Mouse (Mus musculus) CH12.LX (cell line): Measurements from ENCODE around the gene Reep1. TPM values are rescaled to one million over a fixed set of nuclear protein-coding genes. Genes with fewer than 3 reads are reported as not detected.

ENCODE experiments used
- DNase-seq: peaks from one replicate; pipeline ENCODE4 v3.0.0-alpha.2; 2013; ENCODE audit errors: extremely low read depth
- H3K27ac ChIP-seq: 2 replicates; pipeline ENCODE4 v1.5.1; 2012; ENCODE audit warnings: low read depth, mild to moderate bottlenecking, control low read depth, moderate library complexity; ENCODE audit not compliant: insufficient read depth
- H3K27me3 ChIP-seq: replicated peaks from 2 replicates; pipeline ENCODE3; 2012; ENCODE audit warnings: inconsistent platforms
- H3K36me3 ChIP-seq, 2 experiments: replicated peaks in 1 of 2; 2 replicates each; pipeline versions ENCODE3 to v1.6.1; 2012; ENCODE audit warnings: inconsistent platforms in 1 of 2, low read length in 1 of 2, mild to moderate bottlenecking in 1 of 2, mixed read lengths in 1 of 2, moderate library complexity in 1 of 2; ENCODE audit not compliant: control insufficient read depth in 1 of 2, insufficient read depth in 1 of 2
- H3K4me1 ChIP-seq, 2 experiments: 2 replicates each; pipeline ENCODE4 v1.6.1; 2012; ENCODE audit warnings: inconsistent platforms in 1 of 2, moderate library complexity in 1 of 2; ENCODE audit not compliant: insufficient read depth in 2 of 2, control insufficient read depth in 1 of 2
- H3K4me2 ChIP-seq: 2 replicates; pipeline ENCODE4 v1.6.1; 2012; ENCODE audit warnings: low read depth, mild to moderate bottlenecking, control low read depth; ENCODE audit not compliant: poor library complexity, insufficient read depth, severe bottlenecking
- H3K4me3 ChIP-seq, 3 experiments: fragments of 150-350 bp in 1 of 3; sonication (generic) in 1 of 3; replicated peaks in 1 of 3; 2 replicates each; pipeline versions ENCODE3 to v1.5.1; 2011 to 2012; ENCODE audit warnings: low read depth in 2 of 3, low read length in 2 of 3, mild to moderate bottlenecking in 2 of 3, moderate library complexity in 2 of 3, control low read depth in 1 of 3, improper control_type of control experiment in 1 of 3, inconsistent platforms in 1 of 3, mixed read lengths in 1 of 3; ENCODE audit not compliant: poor library complexity in 1 of 3
- H3K79me2 ChIP-seq: replicated peaks from 2 replicates; pipeline ENCODE4 v1.6.1; 2012; ENCODE audit warnings: mild to moderate bottlenecking, moderate library complexity; ENCODE audit not compliant: control insufficient read depth, poor library complexity, insufficient read depth, severe bottlenecking; ENCODE audit errors: extremely low read depth
- H3K9ac ChIP-seq: 2 replicates; pipeline ENCODE4 v1.6.1; 2012; ENCODE audit warnings: low read depth, mild to moderate bottlenecking, control low read depth, moderate library complexity; ENCODE audit not compliant: insufficient read depth
- H3K9me3 ChIP-seq: replicated peaks from 2 replicates; pipeline ENCODE3; 2012; ENCODE audit warnings: low read length, inconsistent platforms, mixed read lengths
- BHLHE40 ChIP-seq: IDR thresholded peaks from 2 replicates; pipeline ENCODE4 v1.6.1; 2011; ENCODE audit warnings: mild to moderate bottlenecking, low read depth, low read length, improper control_type of control experiment
- CHD2 ChIP-seq: IDR thresholded peaks from 2 replicates; pipeline ENCODE4 v1.6.1; 2011; ENCODE audit warnings: low read length, improper control_type of control experiment
- E2F4 ChIP-seq: IDR thresholded peaks from 2 replicates; pipeline ENCODE4 v1.6.1; 2011; ENCODE audit warnings: low read depth, low read length, improper control_type of control experiment; ENCODE audit not compliant: insufficient replicate concordance
- ELF1 ChIP-seq: IDR thresholded peaks from 2 replicates; pipeline ENCODE4 v1.6.1; 2014; ENCODE audit warnings: low read depth, mild to moderate bottlenecking, inconsistent platforms, low read length, improper control_type of control experiment
- EP300 ChIP-seq: IDR thresholded peaks from 2 replicates; pipeline ENCODE4 v1.6.1; 2011; ENCODE audit warnings: low read length, improper control_type of control experiment
- ETS1 ChIP-seq: conservative IDR thresholded peaks from 2 replicates; pipeline ENCODE4 v1.6.1; 2012; ENCODE audit warnings: low read depth, mild to moderate bottlenecking, inconsistent platforms, low read length, improper control_type of control experiment, moderate library complexity
- GABPA ChIP-seq: IDR thresholded peaks from 2 replicates; pipeline ENCODE4 v1.6.1; 2012; ENCODE audit warnings: low read depth, low read length, improper control_type of control experiment, inconsistent platforms; ENCODE audit not compliant: insufficient replicate concordance
- IRF4 ChIP-seq: IDR thresholded peaks from 2 replicates; pipeline ENCODE4 v1.6.1; 2014; ENCODE audit warnings: low read depth, mild to moderate bottlenecking, inconsistent platforms, low read length, improper control_type of control experiment
- KAT2A ChIP-seq: IDR thresholded peaks from 2 replicates; pipeline ENCODE4 v1.6.1; 2012; ENCODE audit warnings: low read length, improper control_type of control experiment, inconsistent platforms; ENCODE audit not compliant: insufficient replicate concordance
- MEF2A ChIP-seq: IDR thresholded peaks from 2 replicates; pipeline ENCODE4 v1.6.1; 2014; ENCODE audit warnings: low read depth, mild to moderate bottlenecking, inconsistent platforms, low read length, improper control_type of control experiment, borderline replicate concordance
- MXI1 ChIP-seq: IDR thresholded peaks from 2 replicates; pipeline ENCODE4 v1.6.1; 2011; ENCODE audit warnings: mild to moderate bottlenecking, low read depth, low read length, improper control_type of control experiment
- MYC ChIP-seq: IDR thresholded peaks from 2 replicates; pipeline ENCODE4 v1.6.1; 2011; ENCODE audit warnings: low read depth, mild to moderate bottlenecking, improper control_type of control experiment, low read length
- NRF1 ChIP-seq: IDR thresholded peaks from 2 replicates; pipeline ENCODE4 v1.6.1; 2014; ENCODE audit warnings: low read depth, mild to moderate bottlenecking, inconsistent platforms, low read length, improper control_type of control experiment, moderate library complexity
- PAX5 ChIP-seq: IDR thresholded peaks from 2 replicates; pipeline ENCODE4 v1.6.1; 2012; ENCODE audit warnings: low read length, inconsistent platforms, mixed read lengths
- POLR2A ChIP-seq: IDR thresholded peaks from 2 replicates; pipeline ENCODE4 v1.6.1; 2011; ENCODE audit warnings: low read depth, mild to moderate bottlenecking, improper control_type of control experiment, low read length
- RAD21 ChIP-seq: IDR thresholded peaks from 2 replicates; pipeline ENCODE4 v1.6.1; 2011; ENCODE audit warnings: low read depth, mild to moderate bottlenecking, low read length, improper control_type of control experiment, moderate library complexity
- SIN3A ChIP-seq: IDR thresholded peaks from 2 replicates; pipeline ENCODE4 v1.6.1; 2012; ENCODE audit warnings: low read length, improper control_type of control experiment, inconsistent platforms
- SMC3 ChIP-seq: IDR thresholded peaks from 2 replicates; pipeline ENCODE4 v1.6.1; 2011; ENCODE audit warnings: low read depth, low read length, improper control_type of control experiment
- TBP ChIP-seq: conservative IDR thresholded peaks from 2 replicates; pipeline ENCODE4 v1.6.1; 2011; ENCODE audit warnings: low read depth, low read length, improper control_type of control experiment
- UBTF ChIP-seq: IDR thresholded peaks from 2 replicates; pipeline ENCODE4 v1.6.1; 2012; ENCODE audit warnings: low read depth, mild to moderate bottlenecking, inconsistent platforms, low read length, improper control_type of control experiment, moderate library complexity
- USF1 ChIP-seq: IDR thresholded peaks from 2 replicates; pipeline ENCODE4 v1.6.1; 2014; ENCODE audit warnings: low read depth, mild to moderate bottlenecking, inconsistent platforms, low read length, improper control_type of control experiment
- ZC3H11A ChIP-seq: IDR thresholded peaks from 2 replicates; pipeline ENCODE4 v1.6.1; 2012; ENCODE audit warnings: low read depth, mild to moderate bottlenecking, inconsistent platforms, low read length, improper control_type of control experiment
- ZKSCAN1 ChIP-seq: IDR thresholded peaks from 2 replicates; pipeline ENCODE4 v1.6.1; 2012; ENCODE audit warnings: low read depth, inconsistent platforms, low read length, improper control_type of control experiment, borderline replicate concordance
- ZMIZ1 ChIP-seq: IDR thresholded peaks from 2 replicates; pipeline ENCODE4 v1.6.1; 2012; ENCODE audit warnings: low read depth, mild to moderate bottlenecking, inconsistent platforms, low read length, improper control_type of control experiment
- ZNF384 ChIP-seq: IDR thresholded peaks from 2 replicates; pipeline ENCODE4 v1.6.1; 2012; ENCODE audit warnings: low read depth, low read length, improper control_type of control experiment, inconsistent platforms
- dilution Hi-C: fragments of 300-500 bp; cut with MboI; formaldehyde crosslinking; loops from 2 replicates; pipeline ENCODE4 v1.14.3; 2020; ENCODE audit warnings: low sequenced_read_pairs; ENCODE audit not compliant: extremely low pct_unique_long_range_greater_than_20kb, extremely low pct_ligation_motif_present
- in situ Hi-C: fragments of 300-500 bp; cut with MboI; formaldehyde crosslinking; loops from 3 replicates; pipeline ENCODE4 v1.14.3; 2019; ENCODE audit warnings: low sequenced_read_pairs, low pct_ligation_motif_present, low pct_unique_long_range_greater_than_20kb, mixed read lengths
- polyA plus RNA-seq: library from polyadenylated mRNA; unstranded; fragments of >175 nt; gene quantifications from 2 replicates; pipeline ENCODE4 v1.2.1, GENCODE M21; 2012; ENCODE audit warnings: low read depth; ENCODE audit not compliant: insufficient read length
- total RNA-seq, 2 experiments: library from RNA; depleted of rRNA; stranded (reverse); fragments of 300-350 nt in 1 of 2; fragments of >200 nt in 1 of 2; gene quantifications; 2 replicates each; pipeline ENCODE4 v1.2.3; 2012 to 2014

Reep1 gene
- total and polyA plus RNA-seq, 3 experiments = 0.33 to 1.3 (median 1.2) TPM

DNA sequence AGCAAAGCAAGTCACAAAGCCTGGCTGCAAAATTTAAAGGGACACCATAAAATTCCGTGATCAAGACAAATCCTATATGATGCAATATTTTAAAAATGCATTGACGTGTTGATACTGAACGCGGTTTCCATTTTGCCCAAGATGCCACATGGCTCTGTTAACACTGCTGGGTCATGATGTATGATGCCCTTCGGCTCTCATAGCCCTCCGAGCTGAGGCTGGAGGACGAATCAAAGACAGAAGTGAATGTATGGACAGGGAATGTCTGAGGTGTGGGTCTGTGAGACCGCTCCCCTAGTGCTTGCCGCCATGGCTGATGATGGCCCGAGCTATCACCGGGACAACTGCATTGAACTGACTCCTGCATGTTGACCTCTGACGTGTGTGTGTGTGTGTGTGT is 490 bp upstream of the Reep1 start:
- in situ Hi-C loops = no loop called here
- DNase-seq = no peak
- H3K27me3 ChIP-seq = peaks cover 29% of the 10 kb centered on the region
- H3K36me3 ChIP-seq = no peaks in the 10 kb centered on the region
- no peak overlapping the region for H3K4me3 ChIP-seq
- H3K4me2 ChIP-seq = no peak overlapping the region
- no peaks in the 10 kb centered on the region for H3K4me1 ChIP-seq
- H3K9ac ChIP-seq = no peak overlapping the region
- TF ChIP-seq ZKSCAN1 = no peak
- TF ChIP-seq POLR2A = no peak
- TF ChIP-seq MEF2A = no peak
- no peak for TF ChIP-seq SIN3A
- no peak for TF ChIP-seq ETS1
- TF ChIP-seq, all 38 proteins: peak for 0
- no peaks in the 10 kb centered on the region for H3K9me3 ChIP-seq
- no peak overlapping the region for H3K27ac ChIP-seq
- no peaks in the 10 kb centered on the region for H3K79me2 ChIP-seq
- dilution Hi-C loops = no loop called here

DNA sequence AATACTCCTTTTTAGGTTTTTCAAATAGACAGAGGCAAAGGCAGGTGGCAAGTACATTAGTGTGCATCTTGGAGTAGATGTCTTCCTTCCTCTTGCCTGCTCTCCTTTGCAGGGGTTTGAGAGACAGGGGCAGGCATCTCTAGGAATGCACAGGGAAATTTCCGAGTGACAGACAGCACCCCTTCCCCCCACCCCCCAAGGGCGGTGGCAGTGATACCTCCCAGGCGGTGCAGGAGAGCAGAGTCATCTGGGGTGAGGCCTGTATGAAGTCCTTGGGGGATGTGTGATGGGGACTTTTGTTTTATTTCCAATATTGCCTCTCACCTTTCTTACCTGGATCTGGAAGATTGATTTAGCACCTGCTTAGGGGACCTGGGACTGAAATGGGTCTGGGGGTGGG is 1.2 kb downstream of the Reep1 start:
- no peak overlapping the region for H3K4me2 ChIP-seq
- DNase-seq = no peak
- no peak overlapping the region for H3K4me3 ChIP-seq
- TF ChIP-seq UBTF = no peak
- TF ChIP-seq IRF4 = no peak
- no peak for TF ChIP-seq NRF1
- no peak for TF ChIP-seq RAD21
- no peak for TF ChIP-seq PAX5
- TF ChIP-seq MYC = no peak
- no peak for TF ChIP-seq CHD2
- TF ChIP-seq KAT2A = no peak
- TF ChIP-seq POLR2A = no peak
- TF ChIP-seq GABPA = no peak
- TF ChIP-seq, all 38 proteins: peak for 0
- Histone ChIP-seq H3K79me2 (no peaks in the 10 kb centered on the region), H3K9me3 (no peaks in the 10 kb centered on the region), H3K36me3 (no peaks in the 10 kb centered on the region), H3K27ac (no peak overlapping the region), H3K27me3 (peaks cover 28% of the 10 kb centered on the region), H3K9ac (no peak overlapping the region), H3K4me1 (peaks cover 4 to 11% of the 10 kb centered on the region in 2 experiments)
- in situ Hi-C loops = no loop called here
- dilution Hi-C loops = no loop called here

DNA sequence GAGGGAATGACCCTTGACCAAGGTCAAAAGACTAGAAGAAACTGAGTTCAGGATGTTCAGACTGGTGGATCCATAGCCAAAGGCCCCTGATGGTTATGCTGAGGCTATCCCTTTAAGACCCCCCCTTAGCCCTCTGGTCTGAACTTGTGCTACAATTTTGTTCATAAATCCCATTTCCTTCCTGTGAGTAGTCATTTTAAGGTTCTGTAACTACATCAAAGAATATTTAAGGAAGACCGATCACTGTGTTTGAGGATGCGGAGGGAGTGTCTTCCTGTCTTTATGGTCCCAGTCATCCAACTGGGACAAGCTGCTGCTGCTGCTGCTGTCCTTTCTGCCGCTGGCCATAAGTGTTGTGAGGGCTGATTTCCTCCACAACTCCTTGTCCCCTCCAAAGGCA is 3.0 kb downstream of the Reep1 start:
- TF ChIP-seq ELF1 (no peak), MEF2A (no peak), MYC (no peak), BHLHE40 (no peak), TBP (no peak), CHD2 (no peak), EP300 (no peak), SMC3 (no peak), MXI1 (no peak), RAD21 (no peak), PAX5 (no peak), ZC3H11A (no peak), USF1 (no peak), SIN3A (no peak), ZMIZ1 (no peak), POLR2A (no peak), ZNF384 (no peak), E2F4 (no peak)
- DNase-seq = no peak
- H3K79me2 ChIP-seq = no peaks in the 10 kb centered on the region
- no peak overlapping the region for H3K27ac ChIP-seq
- H3K9me3 ChIP-seq = no peaks in the 10 kb centered on the region
- no peak overlapping the region for H3K4me3 ChIP-seq
- no peak overlapping the region for H3K9ac ChIP-seq
- no peak overlapping the region for H3K4me2 ChIP-seq
- no peaks in the 10 kb centered on the region for H3K36me3 ChIP-seq
- peaks cover 8 to 17% of the 10 kb centered on the region in 2 experiments for H3K4me1 ChIP-seq
- in situ Hi-C loops (no loop called here), dilution Hi-C loops (no loop called here)
- peaks cover 26% of the 10 kb centered on the region for H3K27me3 ChIP-seq
